Comparison of ENCODE assay signal across 8 mouse cellular contexts in the genomic region with DNA sequence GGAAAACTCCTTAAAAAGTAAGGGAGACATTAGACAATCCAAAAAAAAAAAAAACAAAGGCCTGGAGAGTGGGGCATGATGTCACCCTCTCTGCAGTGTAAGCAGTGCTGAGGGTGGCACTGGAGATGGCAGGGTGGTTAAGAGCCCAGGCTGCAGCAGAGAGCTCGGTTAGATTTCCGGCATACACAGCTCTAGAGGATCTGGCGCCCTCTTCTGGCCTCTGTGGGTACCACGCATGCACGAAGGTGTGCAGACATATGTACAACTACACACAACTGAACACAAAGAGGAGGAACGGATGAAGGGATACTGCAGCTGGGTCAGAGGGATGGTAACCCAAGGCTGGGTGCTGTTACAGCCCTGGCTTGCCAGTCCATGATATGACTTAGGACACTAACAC. TPM values are rescaled to one million over a fixed set of nuclear protein-coding genes. Genes with fewer than 3 reads are reported as not detected.
DNase-seq lines count a peak whose midpoint lies in the region.

No protein-coding gene starts in this region.

- peak; percentile 21 for DNase-seq in gastrocnemius, adult 18-20 months (ENCODE audit: low spot score)
- DNase-seq in gastrocnemius, postnatal 25 days: no peak
- peak; percentile 48 for DNase-seq in urinary bladder, postnatal 14 days (ENCODE audit: low spot score)
- no peak for DNase-seq in urinary bladder, postnatal 4 days (ENCODE audit: low spot score in 2 of 2)
- peak; percentile 63 for DNase-seq in embryo, embryonic 10.5 days (ENCODE audit: low spot score)
- peak; percentile 65 to 66 for DNase-seq in layer of hippocampus, postnatal 10 days (ENCODE audit: low spot score in 2 of 2)
- DNase-seq in mesoderm, embryonic 11.5 days (ENCODE audit: low read depth, low spot score): peak; percentile 33
- DNase-seq in thymus, postnatal 25 days: peak; percentile 67

RNA-seq across cellular contexts. Expression of gene Uts2, which starts 10.0 kb away (rescaled TPM):
- not detected for total RNA-seq in gastrocnemius, adult 18-20 months (2021)
- total RNA-seq in gastrocnemius, postnatal 25 days (2021): not detected
- not detected for total RNA-seq in layer of hippocampus, postnatal 10 days (2021)

RNA-seq across cellular contexts. Expression of gene Per3, which starts 37.5 kb away (rescaled TPM):
- 1 to 10 TPM; 5.3 to 6.9 TPM for total RNA-seq in gastrocnemius, adult 18-20 months (2021)
- 10 to 100 TPM in 1 of 2 experiments, 1 to 10 TPM in 1; 3.8 to 16.2 TPM for total RNA-seq in gastrocnemius, postnatal 25 days (2021)
- total RNA-seq in layer of hippocampus, postnatal 10 days (2021): 10 to 100 TPM; 13.2 to 15.2 TPM

RNA-seq across cellular contexts. Expression of gene Vamp3, which starts 50.8 kb away (rescaled TPM):
- total RNA-seq in gastrocnemius, adult 18-20 months (2021): 10 to 100 TPM; 48.0 to 49.0 TPM
- total RNA-seq in gastrocnemius, postnatal 25 days (2021): 10 to 100 TPM; 49.0 to 54.0 TPM
- 10 to 100 TPM; 33.0 to 35.5 TPM for total RNA-seq in layer of hippocampus, postnatal 10 days (2021)

Comparison
In these comparisons a context has a peak if more than half of its experiments do, and no peak if none do; other contexts are left out.
1. DNase-seq: peak in gastrocnemius, adult 18-20 months (single experiment), urinary bladder, postnatal 14 days (single experiment), embryo, embryonic 10.5 days (single experiment), layer of hippocampus, postnatal 10 days (2 of 2), mesoderm, embryonic 11.5 days (single experiment) and thymus, postnatal 25 days (single experiment); none in gastrocnemius, postnatal 25 days (single experiment) and urinary bladder, postnatal 4 days (0 of 2).